Mouse (Mus musculus) left cerebral cortex, postnatal 14 days (tissue): ENCODE measurements around the gene 5730522E02Rik. TPM values are rescaled to one million over a fixed set of nuclear protein-coding genes. Genes with fewer than 3 reads are reported as not detected.

Source experiments
- DNase-seq, 2 experiments: peaks; one replicate each; pipeline ENCODE4 v3.0.0; 2021 to 2022; ENCODE audit warnings: low spot score in 2 of 2, mixed read lengths in 1 of 2
- intact Hi-C: fragments of 180-260 bp; cut with DNase I; formaldehyde crosslinking; loops from one replicate; pipeline ENCODE4 v1.15.1; 2025
- total RNA-seq, 2 experiments: library from RNA; stranded (reverse); gene quantifications; 2 replicates each; pipeline ENCODE4 v1.2.3; 2021

5730522E02Rik gene
- total RNA-seq, 2 experiments from 2014 or later, result 11.6 to 14.8 TPM

DNA sequence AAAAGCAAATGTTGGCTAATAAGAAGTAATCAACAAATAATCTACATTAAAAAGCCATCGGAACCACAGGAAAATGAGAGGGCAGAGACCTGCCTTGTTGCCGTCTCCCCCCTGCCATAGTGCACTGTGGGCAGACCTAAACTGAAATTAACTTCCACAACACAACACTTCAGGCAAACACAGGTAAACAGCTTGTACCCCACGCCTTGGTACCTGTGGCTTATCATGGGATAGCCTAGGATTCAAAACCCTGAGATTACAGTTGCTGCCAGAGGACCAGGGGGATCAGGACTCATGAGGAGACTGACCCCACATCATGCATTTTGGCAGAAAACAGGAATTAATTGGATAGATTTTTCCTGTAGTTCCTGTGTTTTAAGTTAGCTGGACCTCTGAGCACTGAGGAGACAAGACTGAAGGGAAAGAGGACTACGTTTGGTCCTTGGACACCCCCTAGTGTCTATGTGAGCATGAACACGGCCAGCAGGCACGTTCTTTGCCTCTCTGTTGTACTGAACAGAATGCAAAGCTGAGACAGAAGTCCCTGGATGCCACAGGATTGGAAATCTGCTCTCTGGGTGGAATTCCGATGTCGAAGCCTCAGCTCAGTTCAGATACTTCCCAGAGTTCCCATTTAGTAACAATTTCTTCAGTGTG, 136.8 kb downstream of the 5730522E02Rik start:
- peak; percentile 78 to 86 for DNase-seq
- intact Hi-C loops, result loop anchor here (5.0 kb wide), 1 partner anchor 1996 kb away; the partner anchor contains the start of genes A830031A19Rik and Bcl11a

- intact Hi-C loops, result loop anchor here (5.0 kb wide), 1 partner anchor 1995 kb away; the partner anchor contains the start of genes A830031A19Rik and Bcl11a
- no peak for DNase-seq
Measured at GRCm38 (mm10) chr11:26072101-26072500, 138.5 kb downstream of the 5730522E02Rik start.

GRCm38 (mm10) chr11:26063252-26063651, 147.3 kb downstream of the 5730522E02Rik start:
- intact Hi-C loops, result no loop called here

GRCm38 (mm10) chr11:26061471-26062137, 149.0 kb downstream of the 5730522E02Rik start:
- DNase-seq, result no peak
- intact Hi-C loops, result no loop called here

More at GRCm38 (mm10) chr11:26063252-26063651, 147.3 kb downstream of the 5730522E02Rik start:
- no peak for DNase-seq

GRCm38 (mm10) chr11:26013527-26013926, 197.0 kb downstream of the 5730522E02Rik start:
- intact Hi-C loops, result no loop called here
- DNase-seq, result no peak

DNA sequence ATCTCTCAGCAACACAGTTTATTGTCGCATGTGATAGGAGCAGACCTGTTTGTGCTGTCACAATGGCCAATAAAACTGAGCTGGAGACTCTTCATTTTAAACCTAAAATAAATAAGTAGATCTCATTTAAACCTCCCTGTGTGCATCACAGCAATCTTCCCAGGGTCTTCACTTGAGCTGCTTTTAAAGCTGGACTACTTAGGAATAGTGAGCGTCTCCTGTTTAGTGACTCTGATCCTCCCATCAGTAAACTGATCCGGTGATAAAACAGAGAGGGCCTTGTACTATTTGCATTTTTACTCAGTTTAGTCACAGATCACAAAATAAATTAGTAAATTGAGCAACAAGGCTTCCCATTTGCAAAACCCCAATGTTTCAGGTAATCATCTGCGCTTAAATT, 206.5 kb downstream of the 5730522E02Rik start:
- DNase-seq, result no peak
- intact Hi-C loops, result no loop called here

DNA sequence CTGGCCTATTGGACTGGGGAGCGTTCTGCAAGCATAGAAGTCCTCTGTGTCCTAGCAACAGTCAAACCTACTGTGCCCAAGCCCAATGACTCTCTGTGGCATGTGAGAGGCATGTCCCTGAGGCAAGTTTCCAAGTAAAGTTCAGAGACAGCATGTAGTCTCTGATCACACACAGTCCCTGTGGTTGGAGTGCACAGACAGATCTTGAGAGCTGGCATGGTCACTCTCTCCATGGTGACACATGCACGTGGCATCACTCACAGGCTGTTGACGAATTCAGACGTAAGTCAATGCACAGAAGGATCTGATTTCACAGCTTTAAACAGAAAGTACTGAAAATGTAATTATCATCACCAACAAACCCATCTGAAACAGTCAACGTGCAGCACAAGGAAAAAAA, 210.8 kb downstream of the 5730522E02Rik start:
- intact Hi-C loops, result no loop called here
- DNase-seq, result no peak

- no peak for DNase-seq
- intact Hi-C loops, result no loop called here
Measured at GRCm38 (mm10) chr11:25997469-25997868, 213.1 kb downstream of the 5730522E02Rik start.

GRCm38 (mm10) chr11:25994128-25994527, 216.4 kb downstream of the 5730522E02Rik start:
- intact Hi-C loops, result no loop called here
- DNase-seq, result no peak

GRCm38 (mm10) chr11:25992216-25992615, 218.3 kb downstream of the 5730522E02Rik start:
- no peak for DNase-seq
- intact Hi-C loops, result no loop called here

- intact Hi-C loops, result no loop called here
- DNase-seq, result no peak
Measured at GRCm38 (mm10) chr11:25978736-25979276, 231.8 kb downstream of the 5730522E02Rik start.

- DNase-seq, result no peak
- intact Hi-C loops, result no loop called here
Measured at GRCm38 (mm10) chr11:25941504-25941903, 269.1 kb downstream of the 5730522E02Rik start.

DNA sequence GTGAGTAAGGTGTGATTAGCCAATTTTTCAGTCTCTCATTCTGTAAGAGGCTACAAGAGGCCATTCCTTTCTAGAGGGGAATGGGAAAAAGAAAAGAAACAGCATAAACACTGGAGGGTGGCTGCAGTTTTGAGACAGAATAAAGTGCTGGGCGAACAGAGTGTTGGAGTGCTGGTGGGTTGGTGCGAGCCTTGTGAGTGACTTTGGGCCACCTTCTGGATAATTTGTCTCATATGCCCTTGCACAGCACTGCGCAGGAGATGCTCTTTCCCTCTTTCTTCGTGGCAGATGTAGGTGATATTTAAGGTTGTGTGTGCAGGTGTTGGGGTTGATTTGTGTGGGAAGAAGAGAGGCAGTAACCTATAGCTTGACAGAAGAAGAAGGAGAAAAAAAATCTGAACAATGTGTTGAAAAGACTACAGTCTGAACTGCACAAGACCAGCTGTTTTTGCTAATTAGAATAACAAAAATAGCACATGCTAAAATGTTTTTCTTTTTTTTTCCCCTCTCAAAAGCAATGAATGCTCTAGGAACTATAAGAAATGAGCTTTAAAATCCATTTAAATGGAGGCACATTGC, 269.8 kb downstream of the 5730522E02Rik start:
- intact Hi-C loops, result no loop called here
- DNase-seq, result no peak

GRCm38 (mm10) chr11:25926267-25926666, 284.3 kb downstream of the 5730522E02Rik start:
- intact Hi-C loops, result no loop called here

GRCm38 (mm10) chr11:25902321-25902720, 308.2 kb downstream of the 5730522E02Rik start:
- intact Hi-C loops, result no loop called here

More at GRCm38 (mm10) chr11:25926267-25926666, 284.3 kb downstream of the 5730522E02Rik start:
- no peak for DNase-seq

DNA sequence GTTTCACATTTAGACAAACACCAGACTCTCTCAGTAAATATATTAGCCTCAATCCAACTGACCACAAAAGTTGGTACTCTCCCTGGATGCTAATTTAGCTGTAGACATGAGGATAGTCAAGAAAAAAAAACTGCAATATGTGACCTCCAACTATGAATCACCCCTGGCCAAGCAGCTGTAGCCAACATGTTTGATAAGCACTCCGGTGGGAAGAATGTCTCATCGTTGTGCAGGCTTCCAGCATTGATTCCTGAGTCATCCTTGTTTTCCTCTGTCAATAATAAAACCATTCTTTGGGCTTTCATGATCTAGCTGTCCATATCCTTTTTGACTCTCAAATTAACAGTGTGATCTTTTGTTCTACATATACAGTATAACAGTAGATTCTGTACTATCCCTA, 308.9 kb downstream of the 5730522E02Rik start:
- intact Hi-C loops, result no loop called here
- DNase-seq, result no peak

More at GRCm38 (mm10) chr11:25902321-25902720, 308.2 kb downstream of the 5730522E02Rik start:
- no peak for DNase-seq

GRCm38 (mm10) chr11:25893906-25894305, 316.7 kb downstream of the 5730522E02Rik start:
- intact Hi-C loops, result no loop called here
- no peak for DNase-seq

GRCm38 (mm10) chr11:25872983-25873382, 337.6 kb downstream of the 5730522E02Rik start:
- intact Hi-C loops, result no loop called here
- no peak for DNase-seq

DNA sequence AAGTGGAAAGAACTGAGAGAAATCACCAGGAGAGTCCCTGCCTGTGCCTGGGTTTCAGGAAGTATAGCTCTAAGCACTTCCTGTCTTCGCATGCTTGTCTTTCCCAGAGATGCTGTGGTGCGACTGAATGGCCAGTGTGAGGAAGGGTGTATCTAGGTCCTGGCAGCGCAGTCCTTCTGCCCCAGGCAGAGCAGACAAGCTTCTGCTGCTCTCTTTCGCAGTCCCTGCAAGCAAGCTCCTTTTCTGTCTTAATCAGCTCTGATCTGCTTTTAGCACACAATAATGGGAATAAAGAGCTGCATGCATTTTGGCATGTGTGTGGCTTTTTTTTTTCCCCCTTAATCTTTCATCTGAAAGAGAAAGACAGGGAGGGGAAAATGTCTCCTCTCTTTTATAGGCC, 338.2 kb downstream of the 5730522E02Rik start:
- intact Hi-C loops, result no loop called here
- DNase-seq, result no peak

GRCm38 (mm10) chr11:25866292-25866691, 344.3 kb downstream of the 5730522E02Rik start:
- DNase-seq, result no peak
- intact Hi-C loops, result no loop called here
